Mouse (Mus musculus): ENCODE measurements at regions not wholly inside any gene's neighbourhood (a gene's known extent, or its start where the extent isn't known, plus 50 kb on each side); places are given as distances from the start of the nearest gene placed in this dataset.

- Histone ChIP-seq H3K9ac (replicated peaks; ENCODE audit: low read depth, low read length) (no peak overlapping the region), H3K27ac (ENCODE audit: low read length) (no peak overlapping the region), H3K4me2 (replicated peaks; ENCODE audit: low read depth, low read length) (no peak overlapping the region), H3K27me3 (ENCODE audit: control insufficient read depth, insufficient read depth, low read length) (no peaks in the 10 kb centered on the region), H3K4me3 (ENCODE audit: low read depth, low read length) (no peak overlapping the region), H3K4me1 (ENCODE audit: control insufficient read depth, insufficient read depth, low read length) (no peaks in the 10 kb centered on the region), H3K36me3 (ENCODE audit: control insufficient read depth, insufficient read depth, low read length) (no peaks in the 10 kb centered on the region), H3K9me3 (ENCODE audit: control insufficient read depth, low read depth, low read length) (no peaks in the 10 kb centered on the region)
- 59% methylated on average over 3 of the region's 3 CpGs for WGBS
- no peak for ATAC-seq (ENCODE audit: insufficient number of reproducible peaks, insufficient read depth, low FRiP score, low read depth)
Observed at GRCm38 (mm10) chr14:31951894-31952293, 76.9 kb upstream of the Galnt15 start.

GRCm38 (mm10) chr14:31953783-31954182, 75.0 kb upstream of the Galnt15 start:
- 68% methylated on average over 4 of the region's 4 CpGs for WGBS
- ATAC-seq (ENCODE audit: insufficient number of reproducible peaks, insufficient read depth, low FRiP score, low read depth): no peak
- H3K9me3 ChIP-seq (ENCODE audit: control insufficient read depth, low read depth, low read length): no peaks in the 10 kb centered on the region
- no peak overlapping the region for H3K4me2 ChIP-seq (replicated peaks; ENCODE audit: low read depth, low read length)
- no peak overlapping the region for H3K9ac ChIP-seq (replicated peaks; ENCODE audit: low read depth, low read length)
- no peaks in the 10 kb centered on the region for H3K27me3 ChIP-seq (ENCODE audit: control insufficient read depth, insufficient read depth, low read length)
- H3K4me3 ChIP-seq (ENCODE audit: low read depth, low read length): no peak overlapping the region
- H3K4me1 ChIP-seq (ENCODE audit: control insufficient read depth, insufficient read depth, low read length): no peaks in the 10 kb centered on the region
- no peak overlapping the region for H3K27ac ChIP-seq (ENCODE audit: low read length)
- H3K36me3 ChIP-seq (ENCODE audit: control insufficient read depth, insufficient read depth, low read length): no peaks in the 10 kb centered on the region

- H3K27ac ChIP-seq (ENCODE audit: low read length): no peak overlapping the region
- H3K9me3 ChIP-seq (ENCODE audit: control insufficient read depth, low read depth, low read length): no peaks in the 10 kb centered on the region
- peak; percentile 23; the same call in 1 of the 2 replicates for ATAC-seq (ENCODE audit: insufficient number of reproducible peaks, insufficient read depth, low FRiP score, low read depth)
- H3K4me1 ChIP-seq (ENCODE audit: control insufficient read depth, insufficient read depth, low read length): no peaks in the 10 kb centered on the region
- no peaks in the 10 kb centered on the region for H3K27me3 ChIP-seq (ENCODE audit: control insufficient read depth, insufficient read depth, low read length)
- WGBS: 3% methylated on average over 4 of the region's 4 CpGs
- H3K9ac ChIP-seq (replicated peaks; ENCODE audit: low read depth, low read length): no peak overlapping the region
- H3K36me3 ChIP-seq (ENCODE audit: control insufficient read depth, insufficient read depth, low read length): no peaks in the 10 kb centered on the region
- no peak overlapping the region for H3K4me3 ChIP-seq (ENCODE audit: low read depth, low read length)
- no peak overlapping the region for H3K4me2 ChIP-seq (replicated peaks; ENCODE audit: low read depth, low read length)
Observed at GRCm38 (mm10) chr14:31954945-31955344, 73.8 kb upstream of the Galnt15 start.

- no peaks in the 10 kb centered on the region for H3K9me3 ChIP-seq (ENCODE audit: control insufficient read depth, low read depth, low read length)
- no peak overlapping the region for H3K27ac ChIP-seq (ENCODE audit: low read length)
- H3K4me3 ChIP-seq (ENCODE audit: low read depth, low read length): no peak overlapping the region
- no peak for ATAC-seq (ENCODE audit: insufficient number of reproducible peaks, insufficient read depth, low FRiP score, low read depth)
- WGBS: 88% methylated on average over 10 of the region's 10 CpGs
- no peaks in the 10 kb centered on the region for H3K4me1 ChIP-seq (ENCODE audit: control insufficient read depth, insufficient read depth, low read length)
- no peaks in the 10 kb centered on the region for H3K27me3 ChIP-seq (ENCODE audit: control insufficient read depth, insufficient read depth, low read length)
- H3K36me3 ChIP-seq (ENCODE audit: control insufficient read depth, insufficient read depth, low read length): no peaks in the 10 kb centered on the region
- H3K9ac ChIP-seq (replicated peaks; ENCODE audit: low read depth, low read length): no peak overlapping the region
- H3K4me2 ChIP-seq (replicated peaks; ENCODE audit: low read depth, low read length): no peak overlapping the region
Observed at GRCm38 (mm10) chr14:31957211-31957638, 71.6 kb upstream of the Galnt15 start.

GRCm38 (mm10) chr14:31960201-31960854, 68.5 kb upstream of the Galnt15 start:
- Histone ChIP-seq H3K36me3 (ENCODE audit: control insufficient read depth, insufficient read depth, low read length) (no peaks in the 10 kb centered on the region), H3K4me3 (ENCODE audit: low read depth, low read length) (no peak overlapping the region), H3K27me3 (ENCODE audit: control insufficient read depth, insufficient read depth, low read length) (no peaks in the 10 kb centered on the region), H3K27ac (ENCODE audit: low read length) (no peak overlapping the region), H3K9me3 (ENCODE audit: control insufficient read depth, low read depth, low read length) (no peaks in the 10 kb centered on the region), H3K9ac (replicated peaks; ENCODE audit: low read depth, low read length) (no peak overlapping the region), H3K4me1 (ENCODE audit: control insufficient read depth, insufficient read depth, low read length) (peaks cover 9% of the 10 kb centered on the region; the same call in 1 of the 2 replicates), H3K4me2 (replicated peaks; ENCODE audit: low read depth, low read length) (no peak overlapping the region)
- ATAC-seq (ENCODE audit: insufficient number of reproducible peaks, insufficient read depth, low FRiP score, low read depth): no peak
- WGBS: 66% methylated on average over 9 of the region's 9 CpGs

GRCm38 (mm10) chr14:31961442-31961841, 67.3 kb upstream of the Galnt15 start:
- H3K36me3 ChIP-seq (ENCODE audit: control insufficient read depth, insufficient read depth, low read length): no peaks in the 10 kb centered on the region
- H3K27ac ChIP-seq (ENCODE audit: low read length): no peak overlapping the region
- no peaks in the 10 kb centered on the region for H3K27me3 ChIP-seq (ENCODE audit: control insufficient read depth, insufficient read depth, low read length)
- no peak overlapping the region for H3K4me2 ChIP-seq (replicated peaks; ENCODE audit: low read depth, low read length)
- 82% methylated on average over 5 of the region's 5 CpGs for WGBS
- no peaks in the 10 kb centered on the region for H3K9me3 ChIP-seq (ENCODE audit: control insufficient read depth, low read depth, low read length)
- ATAC-seq (ENCODE audit: insufficient number of reproducible peaks, insufficient read depth, low FRiP score, low read depth): no peak
- peaks cover 9% of the 10 kb centered on the region; the same call in 1 of the 2 replicates for H3K4me1 ChIP-seq (ENCODE audit: control insufficient read depth, insufficient read depth, low read length)
- no peak overlapping the region for H3K4me3 ChIP-seq (ENCODE audit: low read depth, low read length)
- no peak overlapping the region for H3K9ac ChIP-seq (replicated peaks; ENCODE audit: low read depth, low read length)

GRCm38 (mm10) chr14:31963131-31963911, 65.5 kb upstream of the Galnt15 start:
- H3K27me3 ChIP-seq (ENCODE audit: control insufficient read depth, insufficient read depth, low read length): no peaks in the 10 kb centered on the region
- no peak overlapping the region for H3K9ac ChIP-seq (replicated peaks; ENCODE audit: low read depth, low read length)
- no peak for ATAC-seq (ENCODE audit: insufficient number of reproducible peaks, insufficient read depth, low FRiP score, low read depth)
- WGBS: 28% methylated on average over 12 of the region's 12 CpGs
- peaks cover 9% of the 10 kb centered on the region; the same call in 1 of the 2 replicates for H3K4me1 ChIP-seq (ENCODE audit: control insufficient read depth, insufficient read depth, low read length)
- no peak overlapping the region for H3K4me2 ChIP-seq (replicated peaks; ENCODE audit: low read depth, low read length)
- H3K4me3 ChIP-seq (ENCODE audit: low read depth, low read length): no peak overlapping the region
- H3K27ac ChIP-seq (ENCODE audit: low read length): no peak overlapping the region
- no peaks in the 10 kb centered on the region for H3K9me3 ChIP-seq (ENCODE audit: control insufficient read depth, low read depth, low read length)
- no peaks in the 10 kb centered on the region for H3K36me3 ChIP-seq (ENCODE audit: control insufficient read depth, insufficient read depth, low read length)

- H3K36me3 ChIP-seq (ENCODE audit: control insufficient read depth, insufficient read depth, low read length): no peaks in the 10 kb centered on the region
- no peaks in the 10 kb centered on the region for H3K27me3 ChIP-seq (ENCODE audit: control insufficient read depth, insufficient read depth, low read length)
- H3K27ac ChIP-seq (ENCODE audit: low read length): no peak overlapping the region
- H3K9me3 ChIP-seq (ENCODE audit: control insufficient read depth, low read depth, low read length): no peaks in the 10 kb centered on the region
- H3K9ac ChIP-seq (replicated peaks; ENCODE audit: low read depth, low read length): no peak overlapping the region
- peaks cover 9% of the 10 kb centered on the region; the same call in 1 of the 2 replicates for H3K4me1 ChIP-seq (ENCODE audit: control insufficient read depth, insufficient read depth, low read length)
- no peak overlapping the region for H3K4me2 ChIP-seq (replicated peaks; ENCODE audit: low read depth, low read length)
- H3K4me3 ChIP-seq (ENCODE audit: low read depth, low read length): no peak overlapping the region
- 37% methylated on average over 2 of the region's 2 CpGs for WGBS
- ATAC-seq (ENCODE audit: insufficient number of reproducible peaks, insufficient read depth, low FRiP score, low read depth): no peak
Observed at GRCm38 (mm10) chr14:31964076-31964475, 64.7 kb upstream of the Galnt15 start.
